Mouse (Mus musculus) ovary, postnatal 14 days (tissue): ENCODE data around the gene Apbb2.

Experiments
- DNase-seq: peaks from one replicate; pipeline ENCODE4 v3.0.0; 2022; ENCODE audit warnings: low spot score

Gene Apbb2

GRCm38 (mm10) chr5:66549691-66550090, 68.9 kb downstream of the Apbb2 start:
- DNase-seq: no peak

GRCm38 (mm10) chr5:66546969-66547511, 71.5 kb downstream of the Apbb2 start:
- DNase-seq: peak; percentile 33

GRCm38 (mm10) chr5:66545573-66546141, 72.9 kb downstream of the Apbb2 start:
- DNase-seq: no peak

GRCm38 (mm10) chr5:66543761-66544160, 74.8 kb downstream of the Apbb2 start:
- DNase-seq: no peak

- DNase-seq: no peak
Measured at GRCm38 (mm10) chr5:66543344-66543743, 75.2 kb downstream of the Apbb2 start.

- DNase-seq: no peak
Measured at GRCm38 (mm10) chr5:66542521-66542920, 76.1 kb downstream of the Apbb2 start.

- no peak for DNase-seq
Measured at GRCm38 (mm10) chr5:66541385-66541784, 77.2 kb downstream of the Apbb2 start.

GRCm38 (mm10) chr5:66540246-66540645, 78.3 kb downstream of the Apbb2 start:
- no peak for DNase-seq

GRCm38 (mm10) chr5:66537811-66538210, 80.8 kb downstream of the Apbb2 start:
- DNase-seq: no peak

GRCm38 (mm10) chr5:66536696-66537358, 81.8 kb downstream of the Apbb2 start:
- no peak for DNase-seq

GRCm38 (mm10) chr5:66535566-66536236, 82.9 kb downstream of the Apbb2 start:
- no peak for DNase-seq

GRCm38 (mm10) chr5:66533711-66534425, 84.7 kb downstream of the Apbb2 start:
- DNase-seq: no peak

- no peak for DNase-seq
Measured at GRCm38 (mm10) chr5:66532827-66533226, 85.8 kb downstream of the Apbb2 start.

GRCm38 (mm10) chr5:66530361-66530760, 88.2 kb downstream of the Apbb2 start:
- DNase-seq: no peak

GRCm38 (mm10) chr5:66529631-66530030, 89.0 kb downstream of the Apbb2 start:
- no peak for DNase-seq

GRCm38 (mm10) chr5:66528567-66528966, 90.0 kb downstream of the Apbb2 start:
- no peak for DNase-seq

- DNase-seq: no peak
Measured at GRCm38 (mm10) chr5:66527090-66527489, 91.5 kb downstream of the Apbb2 start.

GRCm38 (mm10) chr5:66525002-66525401, 93.6 kb downstream of the Apbb2 start:
- no peak for DNase-seq

- DNase-seq: no peak
Measured at GRCm38 (mm10) chr5:66523681-66524503, 94.7 kb downstream of the Apbb2 start.

GRCm38 (mm10) chr5:66521250-66521649, 97.3 kb downstream of the Apbb2 start:
- no peak for DNase-seq

- DNase-seq: no peak
Measured at GRCm38 (mm10) chr5:66519511-66519910, 99.1 kb downstream of the Apbb2 start.
